Mouse (Mus musculus): Measurements from ENCODE around the gene Hhipl1.

Gene Hhipl1

DNA sequence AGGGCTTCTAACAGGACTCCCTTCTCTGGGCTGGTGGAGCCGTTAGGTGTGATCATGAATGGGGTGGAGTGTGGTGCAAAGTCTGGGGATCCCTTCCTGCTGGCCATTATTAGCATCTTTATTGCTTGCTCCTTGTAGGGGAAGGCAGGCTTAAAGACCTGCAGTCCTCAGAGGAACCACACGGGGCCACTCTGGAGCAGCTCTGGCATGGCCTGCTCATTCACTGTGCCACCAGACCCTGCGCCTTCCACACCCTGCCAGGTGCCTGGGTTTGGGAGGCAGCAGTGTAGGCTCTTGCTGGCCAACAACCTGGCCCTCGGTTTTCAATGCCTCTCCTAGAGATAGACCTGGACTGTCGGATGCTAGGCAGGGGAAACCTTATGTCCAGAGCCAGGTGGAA lies 57.7 kb downstream of the Hhipl1 start:
- peak; percentile 78 for DNase-seq (ENCODE audit: low spot score)

DNA sequence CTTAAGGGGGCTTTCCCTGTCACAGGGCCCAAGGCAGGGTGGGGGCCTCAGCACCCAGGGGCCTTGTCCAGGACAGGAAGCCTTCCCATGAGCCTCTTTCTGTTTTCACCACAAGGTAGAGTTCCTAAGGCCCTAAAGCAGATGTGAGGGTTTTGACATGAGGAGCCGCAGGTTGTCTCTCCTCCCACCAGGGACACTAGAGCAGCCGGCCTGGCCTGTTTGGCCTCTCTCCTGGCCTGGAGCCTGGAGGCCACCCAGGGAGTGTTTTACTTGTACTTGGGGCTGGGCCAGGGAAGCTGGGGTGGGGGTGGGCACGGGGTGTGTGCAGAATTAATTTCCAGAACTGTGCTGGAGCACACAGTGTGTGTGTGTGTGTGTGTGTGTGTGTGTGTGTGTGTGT lies 59.3 kb downstream of the Hhipl1 start:
- peak; percentile 76 for DNase-seq (ENCODE audit: low spot score)

DNA sequence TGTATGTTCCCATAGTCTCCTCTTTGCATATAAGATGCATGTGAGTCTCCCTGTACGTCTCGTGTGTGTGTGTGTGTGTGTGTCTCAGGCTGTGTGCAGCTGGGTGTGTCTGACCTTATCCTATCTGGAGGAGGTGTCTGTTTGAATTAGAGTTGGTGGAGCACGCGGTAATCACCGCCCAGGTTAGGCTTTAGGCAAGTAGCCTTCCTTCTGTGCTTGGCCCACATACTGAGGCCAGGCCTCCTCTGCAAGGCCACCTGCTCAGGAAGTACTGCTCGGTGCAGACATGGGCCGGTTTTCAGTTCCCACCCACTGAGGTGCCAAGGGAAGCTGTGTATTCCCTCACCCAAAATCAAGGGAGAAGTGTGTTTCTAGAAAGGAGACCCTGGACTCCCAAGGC lies 59.8 kb downstream of the Hhipl1 start:
- no peak for DNase-seq (ENCODE audit: low spot score)

DNA sequence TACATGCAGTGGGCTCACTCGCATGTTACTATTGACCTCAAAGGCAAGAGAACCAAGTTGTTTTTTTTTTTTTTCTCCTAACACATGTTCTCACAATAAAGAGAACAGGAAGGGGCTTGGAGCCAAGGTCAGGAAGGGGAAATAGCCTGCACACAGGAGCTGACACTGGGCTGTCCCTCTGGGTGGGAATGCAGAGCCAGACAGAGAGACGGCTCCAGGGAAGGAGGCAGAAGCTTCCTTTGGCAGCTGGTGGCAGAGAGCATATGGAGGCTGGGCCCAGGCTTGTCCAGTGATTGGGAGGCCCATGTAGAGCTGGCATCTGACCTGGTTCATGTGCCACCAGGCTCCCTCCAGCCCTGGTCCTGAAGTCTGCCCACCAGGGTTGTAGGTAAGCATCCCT lies 61.8 kb downstream of the Hhipl1 start:
- DNase-seq (ENCODE audit: low spot score): no peak

DNA sequence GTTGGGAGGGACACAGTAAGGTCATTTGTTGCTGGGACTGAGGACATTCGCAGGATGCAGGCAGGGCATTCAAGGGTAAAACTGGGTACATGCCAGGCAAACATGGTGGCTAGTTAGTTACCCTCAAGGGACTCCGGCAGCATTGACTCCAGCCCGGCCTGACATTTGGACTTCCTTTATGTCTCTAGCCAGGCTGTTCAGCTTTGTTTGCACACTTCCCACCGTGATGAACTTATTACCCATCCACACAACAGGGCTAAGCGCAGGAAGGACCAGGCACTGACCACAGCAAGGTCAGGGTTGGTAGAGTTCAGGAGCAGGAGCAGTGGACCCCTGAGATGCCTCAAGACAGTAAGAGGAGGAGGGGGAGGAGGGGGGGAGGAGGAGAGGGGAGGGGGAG lies 62.9 kb downstream of the Hhipl1 start:
- DNase-seq (ENCODE audit: low spot score): no peak

DNA sequence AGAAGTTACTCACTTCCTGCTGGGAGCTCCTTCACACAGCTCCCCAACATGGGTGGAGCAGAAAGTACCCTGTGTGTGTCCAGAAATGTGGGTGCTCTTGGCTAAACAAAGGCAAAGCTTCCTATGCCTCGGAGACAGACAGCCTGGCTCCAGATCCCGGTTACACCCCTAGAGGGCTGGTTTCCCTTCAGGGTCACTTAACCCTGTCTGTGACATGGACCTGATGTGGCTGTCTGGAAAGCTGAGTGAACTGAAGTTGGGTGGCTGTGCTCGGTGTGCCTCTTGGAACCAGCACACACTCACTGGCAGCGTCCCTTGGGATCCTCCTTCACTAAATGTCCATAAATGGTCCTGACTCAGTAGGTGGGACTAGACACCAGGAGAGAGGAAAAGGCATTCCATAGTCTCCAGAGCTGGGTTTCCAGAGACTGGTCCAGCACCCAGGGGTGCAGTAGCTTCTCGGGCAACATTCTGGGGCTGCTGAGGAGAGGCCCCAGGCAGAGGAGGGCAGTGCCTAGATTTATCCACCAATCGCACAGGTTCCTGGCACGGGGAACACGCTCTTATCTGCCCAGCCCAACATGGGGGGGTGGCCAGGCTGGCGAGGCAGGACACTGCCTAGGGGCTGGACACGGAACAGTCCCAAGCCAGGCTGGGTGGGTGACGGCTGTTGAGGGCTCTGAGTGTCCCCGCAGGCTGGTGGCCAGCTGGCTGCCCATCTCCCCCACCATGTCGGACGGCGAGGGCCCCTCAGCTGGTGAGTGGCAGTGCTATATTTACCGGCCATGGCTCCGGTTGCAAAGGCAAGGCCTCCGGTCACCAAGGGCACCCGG lies 64.7 kb downstream of the Hhipl1 start, which contains the start of gene Eml1:
Gene Eml1 (plus strand): TSS at position 362 of the 833 bp plus-strand sequence.
- DNase-seq (ENCODE audit: low spot score): no peak

DNA sequence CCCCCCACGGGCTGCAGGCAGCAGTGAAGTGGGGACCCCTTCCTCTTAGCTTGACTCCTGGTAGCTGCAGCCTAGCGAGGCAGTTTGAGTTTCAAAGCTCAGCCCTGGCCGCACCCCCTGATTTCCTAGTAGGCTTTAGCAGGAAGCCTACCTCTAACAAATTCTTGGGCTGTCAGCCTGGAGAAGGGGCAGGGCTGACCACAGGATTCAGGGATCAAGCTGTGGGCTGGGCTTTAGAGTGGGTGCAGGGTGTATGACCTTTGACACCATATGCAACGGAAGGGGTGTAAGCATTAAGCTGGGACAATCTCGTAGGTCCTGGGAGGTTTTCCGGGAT lies 65.3 kb downstream of the Hhipl1 start:
- no peak for DNase-seq (ENCODE audit: low spot score)

DNA sequence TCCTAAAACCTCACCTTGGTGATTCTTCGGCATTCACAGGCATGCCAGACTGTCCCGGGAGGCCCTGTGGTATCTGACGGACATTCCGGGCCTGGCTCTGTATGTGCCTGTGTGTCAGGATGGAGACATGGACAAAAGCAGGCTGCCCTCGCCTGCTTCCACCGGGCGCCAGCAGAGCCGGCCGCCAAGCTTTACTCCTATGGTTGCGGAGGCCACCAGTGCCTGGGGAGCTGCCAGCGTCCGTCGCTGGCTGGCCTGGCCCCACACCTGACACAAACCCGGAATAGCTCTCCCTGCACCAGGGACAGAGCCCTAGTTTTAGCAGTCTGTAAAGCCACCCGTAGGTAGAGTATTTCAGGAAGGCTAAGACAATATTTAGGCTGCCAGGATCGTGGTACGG lies 66.2 kb downstream of the Hhipl1 start:
- DNase-seq (ENCODE audit: low spot score): no peak

DNA sequence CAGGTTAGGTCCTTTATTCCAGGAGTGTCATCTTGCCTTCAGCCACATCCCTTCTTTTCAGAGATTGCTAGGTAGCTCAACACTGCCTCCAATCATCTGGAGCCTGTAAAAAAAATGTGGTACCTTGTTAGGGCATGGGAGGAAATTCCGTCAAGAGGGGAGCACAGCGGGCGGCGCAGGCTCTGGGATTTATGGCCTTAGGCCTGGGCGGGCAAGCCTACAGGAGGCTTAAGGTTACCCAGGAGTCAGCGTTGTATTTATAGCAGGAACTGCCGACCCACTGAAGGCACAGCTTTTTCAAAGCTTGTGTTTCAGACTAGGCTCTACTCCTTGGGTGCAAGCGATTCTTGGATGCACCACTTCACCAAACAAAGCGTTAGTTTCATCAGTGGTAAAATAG lies 67.5 kb downstream of the Hhipl1 start:
- DNase-seq (ENCODE audit: low spot score): no peak

DNA sequence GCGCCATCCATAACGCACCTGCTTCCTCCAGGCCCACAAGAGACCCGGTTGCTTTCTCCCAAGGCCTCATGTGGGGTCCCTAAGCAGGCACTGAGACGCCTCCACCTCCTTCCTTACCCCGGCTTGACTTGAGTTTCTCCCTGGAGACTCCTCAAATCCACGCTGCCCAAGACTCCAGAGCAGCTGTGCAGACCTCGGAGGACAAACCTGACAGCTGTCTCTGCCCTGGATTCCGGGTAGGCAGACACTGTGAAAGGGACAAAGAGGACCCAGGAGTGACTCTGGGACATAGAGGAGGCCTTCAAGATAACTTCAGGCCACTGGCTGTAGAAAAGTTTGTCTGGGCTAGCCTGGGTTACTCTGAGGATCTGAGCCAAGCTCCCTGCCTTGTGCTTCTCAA lies 68.6 kb downstream of the Hhipl1 start:
- DNase-seq (ENCODE audit: low spot score): no peak

DNA sequence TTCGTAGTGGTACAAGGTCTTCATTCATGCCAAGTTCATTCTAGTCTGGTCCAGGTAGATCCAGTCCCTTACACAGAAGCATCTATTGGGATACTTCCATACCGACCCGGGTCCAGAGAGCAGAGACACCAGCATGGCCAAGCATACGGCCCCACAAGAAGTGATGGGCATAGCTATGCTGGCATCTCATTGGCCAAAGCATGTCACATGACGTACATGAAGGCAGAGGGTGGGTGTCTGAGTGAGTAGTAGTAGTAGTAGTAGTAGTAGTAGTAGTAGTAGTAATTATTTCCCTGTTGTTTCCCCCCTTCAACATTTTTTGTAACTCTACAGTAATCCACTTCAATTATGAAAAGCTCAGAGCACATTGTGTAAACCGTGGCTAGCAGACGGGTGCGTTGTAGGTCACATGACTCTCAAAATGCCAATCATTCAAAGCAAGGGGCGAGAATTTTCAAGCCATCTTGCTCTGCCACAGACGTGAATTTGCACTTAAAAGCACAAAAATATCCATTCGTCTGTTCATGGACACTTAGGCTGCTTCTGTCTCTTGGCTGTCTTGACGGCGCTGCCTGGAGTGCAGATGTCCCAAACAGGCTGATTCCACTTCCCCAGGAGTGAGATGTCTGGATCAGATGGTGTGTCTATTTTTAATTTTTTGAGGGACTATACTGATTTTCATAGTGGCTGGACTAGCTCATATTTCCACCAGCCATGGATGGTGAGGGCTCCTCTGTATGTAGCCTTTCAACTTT lies 72.5 kb downstream of the Hhipl1 start:
- DNase-seq (ENCODE audit: low spot score): no peak
